Mouse (Mus musculus): ENCODE measurements at regions not wholly inside any gene's neighbourhood (a gene's known extent, or its start where the extent isn't known, plus 50 kb on each side); places are given as distances from the start of the nearest gene placed in this dataset.

DNA sequence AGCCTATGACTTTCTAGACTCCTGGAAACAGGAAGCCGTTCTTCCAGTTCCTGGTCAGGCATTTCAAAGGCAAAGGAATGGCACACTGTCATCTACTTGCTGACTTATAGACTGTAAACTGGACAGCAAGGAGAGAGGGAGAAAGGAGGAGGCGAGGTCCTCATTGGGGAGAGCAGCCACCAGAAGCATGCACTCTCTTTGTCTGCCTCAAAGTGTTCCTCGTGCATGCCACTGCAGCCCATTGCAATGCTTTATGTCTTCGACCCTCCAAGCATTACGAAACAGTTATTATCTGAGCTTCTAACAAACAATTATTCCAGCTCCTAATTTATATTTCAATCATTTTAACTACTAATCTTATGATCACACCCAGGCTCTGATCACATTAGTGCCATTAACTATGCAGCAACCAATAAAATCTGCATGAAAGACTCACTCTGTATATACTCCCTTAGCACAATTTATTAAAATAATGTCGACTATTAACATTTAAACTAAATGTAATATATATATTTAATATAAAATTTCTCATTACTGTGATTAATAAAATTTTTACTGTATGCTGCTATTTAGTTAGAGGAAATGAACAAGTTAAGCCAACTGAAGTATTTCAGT lies 417.1 kb downstream of the Meis1 start:
- Histone ChIP-seq H3K4me3 (ENCODE audit: insufficient read depth, low read depth, low read length) (no peak overlapping the region), H3K4me1 (ENCODE audit: control insufficient read depth, insufficient read depth, low read length) (peaks cover 6% of the 10 kb centered on the region), H3K27ac (ENCODE audit: insufficient read depth, low read depth, low read length) (no peak overlapping the region)
- 80% methylated on average over 6 of the region's 6 CpGs for WGBS
- TF ChIP-seq CTCF (IDR thresholded peaks at IDR 0.05; ENCODE audit: insufficient read depth, low read depth, low read length) (no peak), POLR2A (IDR thresholded peaks at IDR 0.05; ENCODE audit: insufficient read depth, low read depth, low read length) (no peak)

GRCm38 (mm10) chr11:18598349-18598748 lies 420.4 kb downstream of the Meis1 start:
- no peak overlapping the region for H3K27ac ChIP-seq (ENCODE audit: insufficient read depth, low read depth, low read length)
- H3K4me3 ChIP-seq (ENCODE audit: insufficient read depth, low read depth, low read length), result no peak overlapping the region
- no peaks in the 10 kb centered on the region; the same call in 1 of the 2 replicates for H3K4me1 ChIP-seq (ENCODE audit: control insufficient read depth, insufficient read depth, low read length)
- 93% methylated on average over 3 of the region's 3 CpGs for WGBS
- TF ChIP-seq CTCF (IDR thresholded peaks at IDR 0.05; ENCODE audit: insufficient read depth, low read depth, low read length) (no peak), POLR2A (IDR thresholded peaks at IDR 0.05; ENCODE audit: insufficient read depth, low read depth, low read length) (no peak)

- no peak for TF ChIP-seq POLR2A (IDR thresholded peaks at IDR 0.05; ENCODE audit: insufficient read depth, low read depth, low read length)
- TF ChIP-seq CTCF (IDR thresholded peaks at IDR 0.05; ENCODE audit: insufficient read depth, low read depth, low read length), result no peak
- Histone ChIP-seq H3K27ac (ENCODE audit: insufficient read depth, low read depth, low read length) (no peak overlapping the region), H3K4me3 (ENCODE audit: insufficient read depth, low read depth, low read length) (no peak overlapping the region), H3K4me1 (ENCODE audit: control insufficient read depth, insufficient read depth, low read length) (no peaks in the 10 kb centered on the region)
- WGBS, result 88% methylated on average over 4 of the region's 4 CpGs
Measured at GRCm38 (mm10) chr11:18596996-18597395, 421.8 kb downstream of the Meis1 start.

- WGBS, result 98% methylated on average over 1 of the region's 1 CpGs
- TF ChIP-seq POLR2A (IDR thresholded peaks at IDR 0.05; ENCODE audit: insufficient read depth, low read depth, low read length) (no peak), CTCF (IDR thresholded peaks at IDR 0.05; ENCODE audit: insufficient read depth, low read depth, low read length) (no peak)
- H3K4me1 ChIP-seq (ENCODE audit: control insufficient read depth, insufficient read depth, low read length), result no peaks in the 10 kb centered on the region
- H3K4me3 ChIP-seq (ENCODE audit: insufficient read depth, low read depth, low read length), result no peak overlapping the region
- H3K27ac ChIP-seq (ENCODE audit: insufficient read depth, low read depth, low read length), result no peak overlapping the region
Measured at GRCm38 (mm10) chr11:18590487-18590886, 428.3 kb downstream of the Meis1 start.

- H3K27ac ChIP-seq (ENCODE audit: insufficient read depth, low read depth, low read length), result no peak overlapping the region
- WGBS, result 93% methylated on average over 3 of the region's 3 CpGs
- H3K4me1 ChIP-seq (ENCODE audit: control insufficient read depth, insufficient read depth, low read length), result no peaks in the 10 kb centered on the region
- no peak for TF ChIP-seq CTCF (IDR thresholded peaks at IDR 0.05; ENCODE audit: insufficient read depth, low read depth, low read length)
- no peak for TF ChIP-seq POLR2A (IDR thresholded peaks at IDR 0.05; ENCODE audit: insufficient read depth, low read depth, low read length)
- no peak overlapping the region for H3K4me3 ChIP-seq (ENCODE audit: insufficient read depth, low read depth, low read length)
Measured at GRCm38 (mm10) chr11:18586468-18586867, 432.3 kb downstream of the Meis1 start.

GRCm38 (mm10) chr11:18585031-18585430 lies 433.8 kb downstream of the Meis1 start:
- no peak overlapping the region for H3K27ac ChIP-seq (ENCODE audit: insufficient read depth, low read depth, low read length)
- TF ChIP-seq CTCF (IDR thresholded peaks at IDR 0.05; ENCODE audit: insufficient read depth, low read depth, low read length) (no peak), POLR2A (IDR thresholded peaks at IDR 0.05; ENCODE audit: insufficient read depth, low read depth, low read length) (no peak)
- no peaks in the 10 kb centered on the region for H3K4me1 ChIP-seq (ENCODE audit: control insufficient read depth, insufficient read depth, low read length)
- no peak overlapping the region for H3K4me3 ChIP-seq (ENCODE audit: insufficient read depth, low read depth, low read length)
- WGBS, result 87% methylated on average over 8 of the region's 8 CpGs

DNA sequence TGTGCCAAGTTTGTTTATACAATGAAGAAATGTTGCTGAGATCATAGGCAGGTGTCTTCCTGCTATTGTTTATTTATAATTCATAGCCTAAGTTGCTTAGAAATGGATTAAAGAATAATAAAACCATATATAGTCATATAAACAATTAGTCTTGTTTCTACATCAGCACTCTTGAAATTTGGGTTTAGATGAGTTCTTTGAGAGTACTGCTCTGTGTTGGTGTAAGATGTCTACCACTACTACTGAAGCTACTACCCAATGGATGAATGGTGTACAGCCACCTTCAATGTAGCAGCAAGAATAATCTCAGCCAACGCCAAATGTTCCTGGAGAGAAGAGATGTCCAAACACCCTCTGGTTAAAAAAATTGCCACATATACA lies 436.0 kb downstream of the Meis1 start:
- Histone ChIP-seq H3K27ac (ENCODE audit: insufficient read depth, low read depth, low read length) (no peak overlapping the region), H3K4me1 (ENCODE audit: control insufficient read depth, insufficient read depth, low read length) (no peaks in the 10 kb centered on the region), H3K4me3 (ENCODE audit: insufficient read depth, low read depth, low read length) (no peak overlapping the region)
- no peak for TF ChIP-seq POLR2A (IDR thresholded peaks at IDR 0.05; ENCODE audit: insufficient read depth, low read depth, low read length)
- no peak for TF ChIP-seq CTCF (IDR thresholded peaks at IDR 0.05; ENCODE audit: insufficient read depth, low read depth, low read length)
- WGBS, result 98% methylated on average over 1 of the region's 1 CpGs

DNA sequence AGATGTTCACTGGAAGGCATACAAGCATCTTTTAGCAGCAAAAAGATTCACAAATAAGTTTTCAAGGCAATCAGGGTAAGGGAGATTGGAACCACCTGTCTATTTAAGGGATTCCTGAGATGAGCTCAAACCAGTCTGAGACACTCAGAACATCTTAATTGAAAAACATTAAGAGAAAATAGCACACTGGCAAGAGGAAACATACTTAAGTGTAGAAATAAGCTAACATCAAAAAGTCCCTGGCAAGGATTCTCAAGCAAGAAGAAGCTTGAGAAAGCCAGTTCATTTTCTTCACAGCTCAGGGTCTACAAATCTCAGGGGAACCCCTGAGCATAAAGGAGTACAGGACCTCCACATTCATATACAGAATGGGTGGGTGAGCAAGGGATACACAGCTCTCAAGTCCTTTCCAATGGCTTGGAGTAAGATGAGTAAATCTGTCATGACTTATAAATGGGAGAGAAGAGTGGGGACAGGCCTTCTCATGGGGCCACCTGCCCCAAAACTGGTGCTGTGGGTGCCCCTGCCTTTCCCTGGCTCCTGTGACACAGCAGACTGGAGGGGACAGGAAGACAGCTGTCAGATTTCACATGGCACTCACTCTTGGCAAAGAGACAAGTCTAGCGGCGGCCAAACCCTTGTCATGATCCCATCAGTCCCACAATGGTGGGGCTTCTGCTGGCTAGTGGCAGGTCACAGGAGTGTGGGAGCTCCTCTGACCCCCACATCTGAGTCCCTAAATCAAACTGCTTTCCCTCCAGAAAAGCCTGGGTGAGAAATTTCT lies 436.6 kb downstream of the Meis1 start:
- no peak for TF ChIP-seq CTCF (IDR thresholded peaks at IDR 0.05; ENCODE audit: insufficient read depth, low read depth, low read length)
- no peak for TF ChIP-seq POLR2A (IDR thresholded peaks at IDR 0.05; ENCODE audit: insufficient read depth, low read depth, low read length)
- Histone ChIP-seq H3K27ac (ENCODE audit: insufficient read depth, low read depth, low read length) (no peak overlapping the region), H3K4me1 (ENCODE audit: control insufficient read depth, insufficient read depth, low read length) (no peaks in the 10 kb centered on the region), H3K4me3 (ENCODE audit: insufficient read depth, low read depth, low read length) (no peak overlapping the region)
- WGBS, result 91% methylated on average over 2 of the region's 2 CpGs

DNA sequence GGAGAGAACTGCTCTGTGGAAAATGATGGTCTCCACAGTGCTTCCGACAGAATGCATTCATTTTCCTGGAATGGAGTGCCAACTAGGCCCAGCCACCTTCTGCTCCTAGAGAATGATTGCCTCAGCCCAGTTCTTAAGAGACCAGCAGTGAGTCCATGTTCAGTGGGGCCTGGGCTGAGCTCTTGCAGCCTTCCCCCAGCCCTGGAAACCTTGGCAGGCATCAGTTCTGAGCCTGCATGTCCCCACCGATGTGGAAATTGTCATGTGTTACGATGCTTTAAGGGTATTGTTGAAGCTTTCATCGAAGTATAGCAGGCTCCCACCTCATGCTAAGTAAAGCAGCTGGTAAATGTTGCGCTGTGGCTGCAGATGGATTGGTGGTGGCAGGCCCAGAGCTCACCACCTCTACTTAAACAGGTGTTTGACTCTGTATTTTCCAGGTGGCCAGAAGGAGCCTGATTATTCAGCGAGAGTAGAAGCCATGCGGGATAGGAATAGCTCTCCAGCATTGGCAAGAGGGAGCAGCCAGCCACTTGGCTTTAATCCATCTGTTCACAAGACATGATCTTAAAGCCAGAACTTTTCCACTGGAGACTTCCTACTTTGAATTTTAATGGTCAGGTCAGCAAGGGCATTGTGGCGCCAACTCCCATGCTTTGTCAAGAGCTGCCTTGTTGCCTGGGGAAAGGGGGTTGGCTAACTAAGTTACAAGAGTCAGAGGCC lies 437.5 kb downstream of the Meis1 start:
- whole genome bisulfite sequencing, result 65% methylated on average over 8 of the region's 8 CpGs
- Histone ChIP-seq H3K27ac (ENCODE audit: insufficient read depth, low read depth, low read length) (no peak overlapping the region), H3K4me3 (ENCODE audit: insufficient read depth, low read depth, low read length) (no peak overlapping the region)

More for the DNA sequence above, 437.5 kb downstream of the Meis1 start:
- no peaks in the 10 kb centered on the region for H3K4me1 ChIP-seq (ENCODE audit: control insufficient read depth, insufficient read depth, low read length)
- no peak for TF ChIP-seq POLR2A (IDR thresholded peaks at IDR 0.05; ENCODE audit: insufficient read depth, low read depth, low read length)
- TF ChIP-seq CTCF (IDR thresholded peaks at IDR 0.05; ENCODE audit: insufficient read depth, low read depth, low read length), result no peak

All from olfactory bulb, adult 2 months (tissue).